Mouse (Mus musculus): Measurements from ENCODE around the gene Tpra1.

GRCm38 (mm10) chr6:88935735-88936276, 33.8 kb downstream of the Tpra1 start:
- TF ChIP-seq POLR2A (IDR thresholded peaks at IDR 0.05; ENCODE audit: low read depth, low read length), result no peak
- peak; percentile 18; the same call in 1 of the 2 replicates for TF ChIP-seq CTCF (IDR thresholded peaks at IDR 0.05; ENCODE audit: extremely low read depth, insufficient read depth, insufficient read length, insufficient replicate concordance)

Data from spleen, adult 2 months (tissue).